In the genomic region with DNA sequence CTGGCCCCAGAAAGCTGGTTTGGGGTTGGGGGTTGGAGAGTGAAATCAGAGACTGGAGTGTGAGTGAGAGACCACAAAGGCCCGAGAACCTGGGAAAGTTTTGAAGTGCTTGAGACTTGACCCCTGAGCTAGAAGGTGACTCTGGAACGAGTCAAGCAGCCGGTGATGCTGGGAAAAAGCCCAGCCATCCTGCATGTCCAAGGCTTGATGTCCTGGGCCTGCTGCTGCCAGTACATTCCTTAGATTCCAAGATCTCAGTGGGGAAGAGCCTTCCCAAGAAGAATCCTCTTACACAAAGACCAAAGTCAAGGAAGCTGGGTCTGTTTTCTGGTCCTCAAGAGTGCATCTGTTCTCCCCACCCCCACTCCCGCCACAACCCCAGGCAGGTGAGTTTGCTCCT, we compare ENCODE assay signal across 26 mouse cellular contexts. TPM values are rescaled to one million over a fixed set of nuclear protein-coding genes. Genes with fewer than 3 reads are reported as not detected.
DNase-seq lines count a peak whose midpoint lies in the region; ATAC-seq and TF ChIP-seq lines count a peak whose summit lies in the region.
"Had no signal": no experiment of that assay in that cellular context is flagged by ENCODE, and none has a peak within 500 bp of the region (broad histone marks: within the 10 kb centered on the region; RNA-seq: fewer than 3 reads in every experiment).

No protein-coding gene starts in this region.

- in situ Hi-C loops in Patski (cut with MboI; ENCODE audit: low pct_unique_long_range_greater_than_20kb): no loop called here

- peak; percentile 45 for ATAC-seq in Patski
- ATAC-seq: forebrain, embryonic 14.5 days; hindbrain, postnatal 0 days; intestine, postnatal 0 days had no signal

- TF ChIP-seq EP300 in ES-Bruce4 (IDR thresholded peaks at IDR 0.05; ENCODE audit: insufficient read depth, low read depth, low read length): peak; percentile 48; the same call in 1 of the 2 replicates

- CTCF ChIA-PET in Patski (lab: Charles Lee): interaction anchor here (1.0 kb wide), 1 partner anchor 33 kb away, joined by 3 read pairs; no protein-coding TSS in a partner anchor

- no peak overlapping the region; the same call in 1 of the 2 replicates for H3K27ac ChIP-seq in ES-Bruce4 (ENCODE audit: insufficient read depth, low read length)
- 0 out of 2 replicates have a peak overlapping the region, but pooled peaks have one; percentile 24 for H3K27ac ChIP-seq in embryonic facial prominence, embryonic 10.5 days (replicated peaks)
- H3K27ac ChIP-seq in kidney, adult 2 months (ENCODE audit: insufficient read depth, low read depth, low read length): no peak overlapping the region
- H3K27ac ChIP-seq: heart, adult 2 months; hindbrain, embryonic 14.5 days; hindbrain, postnatal 0 days had no signal

- H3K27me3 ChIP-seq in ES-Bruce4 (ENCODE audit: control insufficient read depth, insufficient read depth, low read length, poor library complexity, severe bottlenecking): no peaks in the 10 kb centered on the region
- H3K27me3 ChIP-seq in Patski: no peaks in the 10 kb centered on the region
- no peaks in the 10 kb centered on the region for H3K27me3 ChIP-seq in embryonic facial prominence, embryonic 10.5 days (replicated peaks; ENCODE audit: low read depth, poor library complexity, severe bottlenecking)
- H3K27me3 ChIP-seq in kidney, adult 2 months (replicated peaks; ENCODE audit: control insufficient read depth, insufficient read depth, low read length): no peaks in the 10 kb centered on the region

- TF ChIP-seq CTCF in ES-Bruce4 (IDR thresholded peaks at IDR 0.05; ENCODE audit: low read depth, low read length) (no peak), Patski (IDR thresholded peaks at IDR 0.05) (no peak)
- no peak for TF ChIP-seq CTCF in kidney, adult 2 months (conservative IDR thresholded peaks at IDR 0.05; ENCODE audit: insufficient read depth, insufficient read length, low read depth, low read length)

- DNase-seq in retina, embryonic 14.5 days (ENCODE audit: low spot score): peak; percentile 3
- no peak for DNase-seq in retina, postnatal 1 day
- DNase-seq in Patski (ENCODE audit: low read depth, low spot score): no peak
- DNase-seq in embryonic facial prominence, embryonic 10.5 days (ENCODE audit: low spot score): no peak
- DNase-seq in urinary bladder, postnatal 10 days (ENCODE audit: low spot score): no peak
- no peak for DNase-seq in adrenal gland, adult 8-10 months
- DNase-seq in kidney, adult 2 months: no peak
- DNase-seq: adrenal gland, adult 2 months; adrenal gland, postnatal 25 days; cerebellum, adult 11-12 months; cerebellum, adult 8-10 months; cerebellum, postnatal 10 days; cerebellum, postnatal 36 days; embryo, embryonic 11 days; gastrocnemius, postnatal 10 days; gastrocnemius, postnatal 36 days; heart, adult 2 months had no signal

- H3K4me3 ChIP-seq in ES-Bruce4 (ENCODE audit: low read depth, low read length): no peak overlapping the region
- no peak overlapping the region for H3K4me3 ChIP-seq in embryonic facial prominence, embryonic 10.5 days
- no peak overlapping the region for H3K4me3 ChIP-seq in kidney, adult 2 months (ENCODE audit: insufficient read depth, low read depth, low read length)
- H3K4me3 ChIP-seq: heart, adult 2 months had no signal

- POLR2A ChIA-PET in Patski (lab: Charles Lee): no interaction called here

- H3K36me3 ChIP-seq in ES-Bruce4 (ENCODE audit: control insufficient read depth, insufficient read depth, low read length, poor library complexity, severe bottlenecking): no peaks in the 10 kb centered on the region
- H3K36me3 ChIP-seq in embryonic facial prominence, embryonic 10.5 days (replicated peaks): no peaks in the 10 kb centered on the region
- H3K36me3 ChIP-seq in kidney, adult 2 months (ENCODE audit: control insufficient read depth, insufficient read depth, low read length): no peaks in the 10 kb centered on the region
- H3K36me3 ChIP-seq: G1E had no signal

- no peak overlapping the region for H3K9ac ChIP-seq in ES-Bruce4 (ENCODE audit: low read depth, poor library complexity, severe bottlenecking)
- H3K9ac ChIP-seq: hindbrain, embryonic 14.5 days had no signal

- no peaks in the 10 kb centered on the region for H3K9me3 ChIP-seq in ES-Bruce4 (replicated peaks; ENCODE audit: control insufficient read depth, insufficient read depth, low read length, poor library complexity, severe bottlenecking)
- H3K9me3 ChIP-seq in embryonic facial prominence, embryonic 10.5 days: no peaks in the 10 kb centered on the region

- 29% methylated on average over 4 of the region's 4 CpGs for WGBS in embryonic facial prominence, embryonic 10.5 days
- 34% methylated on average over 4 of the region's 4 CpGs for WGBS in kidney, adult 2 months

- no peak for TF ChIP-seq POLR2A in ES-Bruce4 (IDR thresholded peaks at IDR 0.05; ENCODE audit: insufficient read depth, low read length)
- TF ChIP-seq POLR2A in kidney, adult 2 months (IDR thresholded peaks at IDR 0.05; ENCODE audit: low read depth, low read length): no peak

- peaks cover 5% of the 10 kb centered on the region for H3K4me1 ChIP-seq in ES-Bruce4 (ENCODE audit: control insufficient read depth, insufficient read depth, low read length)
- peaks cover 41% of the 10 kb centered on the region for H3K4me1 ChIP-seq in embryonic facial prominence, embryonic 10.5 days
- H3K4me1 ChIP-seq in kidney, adult 2 months (ENCODE audit: control insufficient read depth, insufficient read depth, low read length): no peaks in the 10 kb centered on the region

RNA-seq across cellular contexts. Expression of a gene that starts 44.0 kb away (rescaled TPM):
- polyA plus RNA-seq in ES-Bruce4 (2011; ENCODE audit: insufficient read depth, insufficient read length, low read depth, missing spikeins): not detected in 2 replicates
- polyA plus RNA-seq in Patski (2021): not detected
- 0.35 and 0.69 TPM in 2 replicates for polyA plus RNA-seq in embryonic facial prominence, embryonic 10.5 days (2016; fragmentation: Nextera tagmentation; extraction: Ambion mirVana)
- total RNA-seq in adrenal gland, adult 8-10 months (2022): 100 to 1,000 TPM in 1 of 4 experiments, 10 to 100 TPM in 3; 42.1 to 126 (median 66.3) TPM
- 0.35 TPM in 1 of 2 replicates, not detected in the other for polyA plus RNA-seq in kidney, adult 2 months (2012; rRNA removed)
- total RNA-seq: granulocyte monocyte progenitor cell, adult 5-6 weeks; hematopoietic stem cell, adult 5-6 weeks had no signal

RNA-seq across cellular contexts. Expression of a gene that starts 47.3 kb away (rescaled TPM):
- not detected in 2 replicates for polyA plus RNA-seq in ES-Bruce4 (2011; ENCODE audit: insufficient read depth, insufficient read length, low read depth, missing spikeins)
- not detected for polyA plus RNA-seq in Patski (2021)
- polyA plus RNA-seq in embryonic facial prominence, embryonic 10.5 days (2016; fragmentation: Nextera tagmentation; extraction: Ambion mirVana): 0.20 and 0.80 TPM in 2 replicates
- total RNA-seq in adrenal gland, adult 8-10 months (2022): 1 to 10 TPM in 3 of 4 experiments, under 1 TPM in 1; 0.74 to 7.0 (median 2.6) TPM
- polyA plus RNA-seq in kidney, adult 2 months (2012; rRNA removed): 0.14 TPM in 1 of 2 replicates, not detected in the other
- total RNA-seq: G1E; granulocyte monocyte progenitor cell, adult 5-6 weeks; hematopoietic stem cell, adult 5-6 weeks had no signal
- polyA plus RNA-seq: G1E; heart, embryonic 11.5 days had no signal
